Mouse (Mus musculus) G1E (cell line): ENCODE measurements around the gene Etv1.

Experiments used
- CTCF ChIP-seq: IDR thresholded peaks from 2 replicates; pipeline ENCODE4 v1.5.1; 2012; ENCODE audit warnings: low read depth, low read length, inconsistent platforms, mixed read lengths
- GATA1 ChIP-seq: IDR thresholded peaks from 2 replicates; pipeline ENCODE4 v1.6.1; 2012; ENCODE audit warnings: borderline replicate concordance, low read length, inconsistent platforms, mixed read lengths
- GATA2 ChIP-seq: IDR thresholded peaks from 2 replicates; pipeline ENCODE4 v1.6.1; 2012; ENCODE audit warnings: low read depth, low read length, inconsistent platforms, borderline replicate concordance
- POLR2AphosphoS5 ChIP-seq: IDR thresholded peaks from 2 replicates; pipeline ENCODE4 v1.6.1; 2012; ENCODE audit warnings: low read depth, low read length, inconsistent platforms; ENCODE audit not compliant: insufficient replicate concordance
- TAL1 ChIP-seq: conservative IDR thresholded peaks from 2 replicates; pipeline ENCODE4 v1.6.1; 2012; ENCODE audit warnings: low read depth, low read length, inconsistent platforms, mixed read lengths

DNA sequence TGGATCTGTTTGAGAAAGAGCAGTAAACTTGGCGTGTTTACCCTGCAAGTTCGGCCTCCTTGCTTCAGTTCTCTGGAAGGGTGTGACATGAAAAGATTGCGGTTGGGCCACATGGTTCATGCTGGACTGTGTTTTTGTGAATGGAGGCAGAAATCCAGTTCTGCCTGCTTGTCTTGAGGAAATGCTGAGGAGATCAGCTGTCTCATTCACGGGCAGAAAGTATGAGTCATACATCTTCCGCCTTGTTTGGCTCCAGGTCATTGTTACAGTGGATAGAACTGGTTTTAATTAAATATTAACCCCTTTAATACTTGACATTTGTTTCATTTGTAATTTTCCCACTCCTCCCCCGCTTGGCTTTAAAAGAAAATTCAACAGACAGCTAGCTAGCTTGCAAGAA is 9.4 kb downstream of the Etv1 start:
- TF ChIP-seq CTCF (no peak), POLR2AphosphoS5 (no peak), GATA2 (no peak), TAL1 (no peak), GATA1 (no peak)
